Mouse (Mus musculus) kidney, embryonic 15.5 days (tissue): ENCODE data around the gene Pced1b. TPM values are rescaled to one million over a fixed set of nuclear protein-coding genes. Genes with fewer than 3 reads are reported as not detected.
A peak's percentile ranks its signal among the peaks of the same experiment; 100 is the strongest.

Experiments
- ATAC-seq: fragments of 200-750 bp; cut with Nextera tagmentation; replicated peaks from 2 replicates; pipeline ENCODE4 v1.8.0; 2017; ENCODE audit warnings: moderate TSS enrichment; ENCODE audit not compliant: low FRiP score
- H3K27ac ChIP-seq: fragments of 300-500 bp; sonication (generic); 2 replicates; pipeline ENCODE4 v1.5.1; 2015; ENCODE audit warnings: mild to moderate bottlenecking, inconsistent platforms
- H3K27me3 ChIP-seq: fragments of 300-500 bp; sonication (generic); 2 replicates; pipeline ENCODE4 v1.6.1; 2015; ENCODE audit warnings: inconsistent platforms
- H3K36me3 ChIP-seq: fragments of 300-500 bp; sonication (generic); 2 replicates; pipeline ENCODE4 v1.6.1; 2015; ENCODE audit warnings: inconsistent platforms
- H3K4me1 ChIP-seq: fragments of 300-500 bp; sonication (generic); 2 replicates; pipeline ENCODE4 v1.6.1; 2015; ENCODE audit warnings: inconsistent platforms
- H3K4me2 ChIP-seq: fragments of 300-500 bp; sonication (generic); 2 replicates; pipeline ENCODE4 v1.6.1; 2015; ENCODE audit warnings: moderate library complexity, mild to moderate bottlenecking, inconsistent platforms
- H3K4me3 ChIP-seq: fragments of 300-500 bp; sonication (generic); replicated peaks from 2 replicates; pipeline ENCODE4 v1.5.1; 2015; ENCODE audit warnings: mild to moderate bottlenecking, inconsistent platforms
- H3K9ac ChIP-seq: fragments of 300-500 bp; sonication (generic); 2 replicates; pipeline ENCODE4 v1.6.1; 2015; ENCODE audit warnings: mild to moderate bottlenecking, inconsistent platforms
- H3K9me3 ChIP-seq: fragments of 300-500 bp; sonication (generic); replicated peaks from 2 replicates; pipeline ENCODE4 v1.6.1; 2016; ENCODE audit warnings: inconsistent platforms
- WGBS: fragments of 180-500 bp; shearing (Covaris S2); methylation state at CpG from one replicate; pipeline ENCODE4 v1.1.7; 2015; ENCODE audit warnings: mixed read lengths; 5-methylcytosine and 5-hydroxymethylcytosine counted together
- polyA plus RNA-seq: library from polyadenylated mRNA; unstranded; fragments of >200 nt; fragmentation: Nextera tagmentation; extraction: Ambion mirVana; gene quantifications from 2 replicates; pipeline ENCODE4 v1.2.1, GENCODE M21; 2015

The Pced1b gene
- polyA plus RNA-seq, 1 experiment from 2014 or later: 5.5 TPM

GRCm38 (mm10) chr15:97258483-97259230, 11.8 kb downstream of the Pced1b start:
- no peaks in the 10 kb centered on the region for H3K27me3 ChIP-seq
- no peak for ATAC-seq
- no peak overlapping the region for H3K27ac ChIP-seq

GRCm38 (mm10) chr15:97259300-97259699, 12.4 kb downstream of the Pced1b start:
- H3K27ac ChIP-seq: no peak overlapping the region
- no peaks in the 10 kb centered on the region for H3K36me3 ChIP-seq

More at GRCm38 (mm10) chr15:97258483-97259230, 11.8 kb downstream of the Pced1b start:
- H3K4me1 ChIP-seq: peaks cover 44% of the 10 kb centered on the region
- H3K4me2 ChIP-seq: no peak overlapping the region
- 86% methylated on average over 17 of the region's 17 CpGs for WGBS
- no peak overlapping the region for H3K4me3 ChIP-seq
- no peaks in the 10 kb centered on the region for H3K9me3 ChIP-seq
- no peak overlapping the region for H3K9ac ChIP-seq
- H3K36me3 ChIP-seq: no peaks in the 10 kb centered on the region

GRCm38 (mm10) chr15:97259968-97260597, 13.2 kb downstream of the Pced1b start:
- Histone ChIP-seq H3K9me3 (no peaks in the 10 kb centered on the region), H3K4me2 (no peak overlapping the region), H3K36me3 (no peaks in the 10 kb centered on the region), H3K4me1 (peaks cover 44% of the 10 kb centered on the region), H3K4me3 (no peak overlapping the region), H3K9ac (no peak overlapping the region), H3K27ac (no peak overlapping the region), H3K27me3 (no peaks in the 10 kb centered on the region)
- 82% methylated on average over 11 of the region's 11 CpGs for WGBS
- no peak for ATAC-seq

More at GRCm38 (mm10) chr15:97259300-97259699, 12.4 kb downstream of the Pced1b start:
- WGBS: 65% methylated on average over 8 of the region's 8 CpGs
- Histone ChIP-seq H3K9me3 (no peaks in the 10 kb centered on the region), H3K27me3 (no peaks in the 10 kb centered on the region), H3K4me1 (peaks cover 44% of the 10 kb centered on the region), H3K9ac (no peak overlapping the region), H3K4me2 (no peak overlapping the region), H3K4me3 (no peak overlapping the region)
- no peak for ATAC-seq

- H3K27ac ChIP-seq: no peak overlapping the region
- 52% methylated on average over 9 of the region's 9 CpGs for WGBS
- no peak overlapping the region for H3K4me3 ChIP-seq
- no peak overlapping the region for H3K4me2 ChIP-seq
- H3K9ac ChIP-seq: no peak overlapping the region
- H3K9me3 ChIP-seq: no peaks in the 10 kb centered on the region
- no peaks in the 10 kb centered on the region for H3K36me3 ChIP-seq
- H3K27me3 ChIP-seq: no peaks in the 10 kb centered on the region
- H3K4me1 ChIP-seq: peaks cover 42% of the 10 kb centered on the region
- ATAC-seq: no peak
Measured at GRCm38 (mm10) chr15:97262251-97262650, 15.3 kb downstream of the Pced1b start.

GRCm38 (mm10) chr15:97266236-97266845, 19.4 kb downstream of the Pced1b start:
- H3K4me2 ChIP-seq: no peak overlapping the region
- H3K4me1 ChIP-seq: peaks cover 16% of the 10 kb centered on the region
- H3K9ac ChIP-seq: no peak overlapping the region
- H3K4me3 ChIP-seq: no peak overlapping the region
- H3K27me3 ChIP-seq: no peaks in the 10 kb centered on the region
- H3K9me3 ChIP-seq: no peaks in the 10 kb centered on the region
- H3K27ac ChIP-seq: peak overlapping the region; percentile 27; the same call in 1 of the 2 replicates
- 66% methylated on average over 14 of the region's 14 CpGs for WGBS
- no peaks in the 10 kb centered on the region for H3K36me3 ChIP-seq
- no peak for ATAC-seq

GRCm38 (mm10) chr15:97267094-97267695, 20.3 kb downstream of the Pced1b start:
- Histone ChIP-seq H3K4me1 (peaks cover 16% of the 10 kb centered on the region), H3K4me3 (no peak overlapping the region), H3K27me3 (no peaks in the 10 kb centered on the region), H3K36me3 (no peaks in the 10 kb centered on the region), H3K9ac (no peak overlapping the region), H3K9me3 (no peaks in the 10 kb centered on the region), H3K27ac (no peak overlapping the region), H3K4me2 (no peak overlapping the region)
- ATAC-seq: 0 out of 2 replicates have a peak, but pooled peaks have one; percentile 36
- 42% methylated on average over 8 of the region's 8 CpGs for WGBS

- WGBS: 49% methylated on average over 7 of the region's 7 CpGs
- H3K9me3 ChIP-seq: no peaks in the 10 kb centered on the region
- H3K4me2 ChIP-seq: no peak overlapping the region
- H3K36me3 ChIP-seq: no peaks in the 10 kb centered on the region
- H3K27ac ChIP-seq: no peak overlapping the region
- no peak overlapping the region for H3K9ac ChIP-seq
- H3K4me1 ChIP-seq: peaks cover 11% of the 10 kb centered on the region
- H3K27me3 ChIP-seq: no peaks in the 10 kb centered on the region
- no peak overlapping the region for H3K4me3 ChIP-seq
- no peak for ATAC-seq
Measured at GRCm38 (mm10) chr15:97271985-97272697, 25.2 kb downstream of the Pced1b start.

- whole genome bisulfite sequencing: 83% methylated on average over 3 of the region's 3 CpGs
Measured at GRCm38 (mm10) chr15:97272831-97273230, 25.9 kb downstream of the Pced1b start.

GRCm38 (mm10) chr15:97275626-97276395, 28.9 kb downstream of the Pced1b start:
- H3K9me3 ChIP-seq: no peaks in the 10 kb centered on the region
- no peak overlapping the region for H3K9ac ChIP-seq
- 82% methylated on average over 12 of the region's 12 CpGs for WGBS
- H3K27me3 ChIP-seq: no peaks in the 10 kb centered on the region
- H3K4me3 ChIP-seq: no peak overlapping the region
- peaks cover 31% of the 10 kb centered on the region for H3K4me1 ChIP-seq
- H3K27ac ChIP-seq: no peak overlapping the region
- no peak for ATAC-seq
- no peak overlapping the region for H3K4me2 ChIP-seq
- no peaks in the 10 kb centered on the region for H3K36me3 ChIP-seq

More at GRCm38 (mm10) chr15:97272831-97273230, 25.9 kb downstream of the Pced1b start:
- H3K4me2 ChIP-seq: no peak overlapping the region
- H3K36me3 ChIP-seq: no peaks in the 10 kb centered on the region
- no peak for ATAC-seq
- no peaks in the 10 kb centered on the region for H3K9me3 ChIP-seq
- H3K4me3 ChIP-seq: no peak overlapping the region
- peaks cover 17% of the 10 kb centered on the region for H3K4me1 ChIP-seq
- no peaks in the 10 kb centered on the region for H3K27me3 ChIP-seq
- H3K27ac ChIP-seq: no peak overlapping the region
- H3K9ac ChIP-seq: no peak overlapping the region

GRCm38 (mm10) chr15:97276660-97277153, 29.8 kb downstream of the Pced1b start:
- H3K9ac ChIP-seq: no peak overlapping the region
- no peak overlapping the region for H3K4me3 ChIP-seq
- H3K4me1 ChIP-seq: peaks cover 31% of the 10 kb centered on the region
- WGBS: 40% methylated on average over 20 of the region's 20 CpGs
- H3K4me2 ChIP-seq: 0 out of 2 replicates have a peak overlapping the region, but pooled peaks have one; percentile 4
- 0 out of 2 replicates have a peak, but pooled peaks have one; percentile 27 for ATAC-seq
- H3K9me3 ChIP-seq: no peaks in the 10 kb centered on the region
- H3K27ac ChIP-seq: no peak overlapping the region
- no peaks in the 10 kb centered on the region for H3K36me3 ChIP-seq
- H3K27me3 ChIP-seq: no peaks in the 10 kb centered on the region

- Histone ChIP-seq H3K36me3 (no peaks in the 10 kb centered on the region), H3K27ac (0 out of 2 replicates have a peak overlapping the region, but pooled peaks have one; percentile 32), H3K4me3 (no peak overlapping the region), H3K27me3 (no peaks in the 10 kb centered on the region), H3K9me3 (no peaks in the 10 kb centered on the region), H3K4me1 (peaks cover 28% of the 10 kb centered on the region), H3K9ac (no peak overlapping the region), H3K4me2 (no peak overlapping the region)
- 58% methylated on average over 10 of the region's 10 CpGs for WGBS
- ATAC-seq: no peak
Measured at GRCm38 (mm10) chr15:97277328-97277727, 30.4 kb downstream of the Pced1b start.
